Mouse (Mus musculus) stomach, embryonic 16.5 days (tissue): ENCODE results near the gene Mylk. TPM values are rescaled to one million over a fixed set of nuclear protein-coding genes. Genes with fewer than 3 reads are reported as not detected.
A peak's percentile ranks its signal among the peaks of the same experiment; 100 is the strongest.

Experiments
- ATAC-seq: fragments of 200-750 bp; cut with Nextera tagmentation; 2 replicates; pipeline ENCODE4 v1.8.0; 2017; ENCODE audit warnings: moderate number of reproducible peaks, moderate TSS enrichment; ENCODE audit not compliant: insufficient read depth, low FRiP score
- H3K27ac ChIP-seq: fragments of 300-500 bp; sonication (generic); 2 replicates; pipeline ENCODE4 v1.5.1; 2014; ENCODE audit warnings: low read length
- H3K27me3 ChIP-seq: fragments of 300-500 bp; sonication (generic); 2 replicates; pipeline ENCODE4 v1.6.1; 2014; ENCODE audit warnings: low read length, control low read depth, mixed read lengths; ENCODE audit not compliant: control insufficient read depth, insufficient read depth
- H3K36me3 ChIP-seq: fragments of 300-500 bp; sonication (generic); 2 replicates; pipeline ENCODE4 v1.6.1; 2014; ENCODE audit warnings: low read length; ENCODE audit not compliant: control insufficient read depth, insufficient read depth
- H3K4me1 ChIP-seq: fragments of 300-500 bp; sonication (generic); 2 replicates; pipeline ENCODE4 v1.6.1; 2014; ENCODE audit warnings: low read length, control low read depth, mixed read lengths; ENCODE audit not compliant: control insufficient read depth, insufficient read depth
- H3K4me2 ChIP-seq: fragments of 300-500 bp; sonication (generic); 2 replicates; pipeline ENCODE4 v1.6.1; 2014; ENCODE audit warnings: low read depth, low read length, mixed read lengths
- H3K4me3 ChIP-seq: fragments of 300-500 bp; sonication (generic); replicated peaks from 2 replicates; pipeline ENCODE4 v1.5.1; 2014; ENCODE audit warnings: mild to moderate bottlenecking, low read length
- H3K9ac ChIP-seq: fragments of 300-500 bp; sonication (generic); 2 replicates; pipeline ENCODE4 v1.6.1; 2014; ENCODE audit warnings: low read length
- H3K9me3 ChIP-seq: fragments of 300-500 bp; sonication (generic); replicated peaks from 2 replicates; pipeline ENCODE4 v1.6.1; 2016; ENCODE audit warnings: low read length, control low read depth; ENCODE audit not compliant: control insufficient read depth
- WGBS: fragments of 180-500 bp; shearing (Covaris S2); extraction: QIAGEN DNeasy Blood & Tissue Kit; methylation state at CpG from one replicate; pipeline ENCODE4 v1.1.7; 2014; 5-methylcytosine and 5-hydroxymethylcytosine counted together
- polyA plus RNA-seq: library from polyadenylated mRNA; unstranded; fragments of >200 nt; fragmentation: Nextera tagmentation; extraction: Ambion mirVana; gene quantifications from 2 replicates; pipeline ENCODE4 v1.2.1, GENCODE M21; 2015

Mylk gene
- polyA plus RNA-seq, 1 experiment from 2014 or later, result 371 TPM

DNA sequence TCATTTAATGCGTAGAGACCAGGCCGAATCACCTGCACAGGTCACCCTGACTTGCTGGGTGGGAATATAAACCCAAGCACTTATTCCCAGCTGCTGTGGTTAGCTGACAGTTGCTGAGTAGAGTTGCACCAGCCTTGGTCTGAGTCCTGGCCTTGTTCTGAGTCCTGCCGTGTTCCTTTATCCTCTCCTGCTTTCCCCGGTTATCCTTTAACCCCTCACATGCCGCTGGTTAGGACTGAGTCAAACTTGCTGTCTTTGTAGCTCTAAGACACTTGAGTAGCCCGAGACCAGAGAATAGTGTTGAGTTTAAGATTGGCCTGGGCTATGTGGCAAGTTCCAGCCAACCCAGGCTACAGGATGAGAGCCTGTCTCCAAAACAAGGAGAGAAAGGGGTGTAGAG lies 189.5 kb downstream of the Mylk start:
- Histone ChIP-seq H3K27me3 (no peaks in the 10 kb centered on the region), H3K4me1 (peaks cover 42% of the 10 kb centered on the region), H3K4me3 (no peak overlapping the region), H3K4me2 (no peak overlapping the region), H3K27ac (0 out of 2 replicates have a peak overlapping the region, but pooled peaks have one; percentile 8), H3K9me3 (no peaks in the 10 kb centered on the region), H3K36me3 (no peaks in the 10 kb centered on the region), H3K9ac (no peak overlapping the region; the same call in 1 of the 2 replicates)
- ATAC-seq, result no peak
- WGBS, result 55% methylated on average over 6 of the region's 6 CpGs

DNA sequence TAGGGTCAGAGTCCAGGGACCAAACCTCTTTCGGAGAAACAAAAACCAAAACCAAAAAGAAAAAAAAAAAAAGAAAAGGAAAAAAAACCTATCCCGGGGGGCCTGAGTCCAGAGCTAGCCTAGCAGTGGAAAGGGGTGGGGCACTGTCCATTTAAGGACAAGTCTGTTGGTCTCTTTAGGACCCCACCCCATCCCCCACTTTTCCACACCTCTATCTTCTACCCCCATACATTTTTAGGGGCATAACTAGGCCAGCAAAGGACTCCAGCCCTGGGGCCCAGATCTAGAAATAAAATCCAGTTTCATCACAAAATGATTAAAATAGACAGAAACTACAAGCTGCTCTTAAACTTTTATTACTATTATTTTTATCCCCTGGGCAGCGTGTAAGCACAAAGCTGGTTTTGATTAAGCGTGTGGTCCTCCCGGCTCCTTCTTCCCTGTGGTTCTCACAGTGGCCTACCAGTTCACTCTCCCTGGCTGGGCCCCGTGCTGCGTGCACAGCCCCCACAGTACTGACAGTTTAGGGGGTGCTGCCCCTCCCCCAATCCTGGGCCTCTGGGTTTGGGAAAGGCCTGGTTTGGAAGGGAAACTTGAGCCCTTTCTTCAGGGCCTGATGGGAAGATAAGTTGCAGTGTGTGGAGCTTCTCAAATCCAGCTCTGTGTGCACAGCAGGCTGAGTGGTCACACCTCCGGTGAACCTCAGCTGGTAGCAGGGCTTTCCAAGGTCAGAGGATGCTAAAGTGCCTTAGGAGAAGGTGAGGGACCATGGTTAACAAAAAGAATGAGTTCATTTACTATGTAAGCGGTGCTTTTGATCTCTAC lies 190.7 kb downstream of the Mylk start:
- Histone ChIP-seq H3K4me2 (no peak overlapping the region), H3K27ac (peak overlapping the region; percentile 68), H3K4me3 (no peak overlapping the region), H3K9me3 (no peaks in the 10 kb centered on the region), H3K36me3 (no peaks in the 10 kb centered on the region), H3K9ac (peak overlapping the region; percentile 26; the same call in 1 of the 2 replicates), H3K27me3 (no peaks in the 10 kb centered on the region), H3K4me1 (peaks cover 46% of the 10 kb centered on the region)
- 48% methylated on average over 9 of the region's 9 CpGs for WGBS
- no peak for ATAC-seq

DNA sequence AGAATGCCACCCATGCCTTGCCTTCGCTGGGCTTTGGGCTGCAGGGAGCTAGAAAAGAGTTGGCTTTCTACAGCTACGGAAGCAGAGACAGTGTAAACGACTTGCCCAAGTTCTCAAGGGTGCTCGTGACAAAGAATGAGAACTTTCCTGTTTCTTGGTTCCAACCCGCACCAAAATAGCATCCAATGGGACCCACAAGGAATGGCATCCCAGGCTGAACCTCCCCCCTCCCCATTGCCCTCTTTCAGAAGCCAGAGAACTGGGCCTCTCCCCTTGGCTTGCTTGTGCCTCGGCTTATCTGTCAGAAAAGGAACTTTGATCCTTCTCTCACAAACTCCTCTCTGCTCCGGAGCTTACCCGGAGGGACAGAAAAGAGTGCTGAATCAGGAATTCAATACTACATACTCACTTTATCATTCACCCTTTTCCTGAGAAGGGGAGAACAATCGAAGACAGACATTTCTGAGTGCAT lies 191.4 kb downstream of the Mylk start:
- Histone ChIP-seq H3K27ac (peak overlapping the region; percentile 68), H3K36me3 (no peaks in the 10 kb centered on the region), H3K9me3 (no peaks in the 10 kb centered on the region), H3K4me1 (peaks cover 47% of the 10 kb centered on the region), H3K27me3 (no peaks in the 10 kb centered on the region), H3K9ac (0 out of 2 replicates have a peak overlapping the region, but pooled peaks have one; percentile 26), H3K4me3 (no peak overlapping the region), H3K4me2 (no peak overlapping the region)
- WGBS, result 39% methylated on average over 9 of the region's 9 CpGs
- ATAC-seq, result no peak

DNA sequence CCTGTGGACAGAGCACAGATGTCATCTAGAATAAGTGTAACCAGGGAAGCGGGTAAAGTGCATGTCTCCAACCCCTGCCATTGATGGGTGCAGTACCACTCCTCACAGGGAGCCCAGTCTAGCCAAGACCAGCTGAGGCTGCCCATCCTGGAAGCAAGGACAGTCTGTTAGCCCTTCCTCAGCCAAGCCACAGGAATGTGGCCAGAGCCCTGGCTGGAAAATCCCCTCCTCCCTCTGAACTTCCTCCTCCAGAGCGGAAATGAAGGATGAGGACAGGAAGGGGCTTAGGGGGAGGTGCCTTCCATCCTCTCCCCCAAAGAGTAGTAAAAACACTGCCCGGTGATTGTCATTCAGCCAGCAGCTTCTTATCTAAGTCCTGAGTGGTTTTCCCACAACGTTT lies 192.6 kb downstream of the Mylk start:
- H3K9me3 ChIP-seq, result no peaks in the 10 kb centered on the region
- no peak overlapping the region for H3K9ac ChIP-seq
- ATAC-seq, result 0 out of 2 replicates have a peak, but pooled peaks have one; percentile 8
- peak overlapping the region; percentile 73 for H3K27ac ChIP-seq
- WGBS, result 38% methylated on average over 4 of the region's 4 CpGs
- no peak overlapping the region for H3K4me2 ChIP-seq
- no peak overlapping the region for H3K4me3 ChIP-seq
- H3K4me1 ChIP-seq, result peaks cover 47% of the 10 kb centered on the region
- no peaks in the 10 kb centered on the region for H3K36me3 ChIP-seq
- H3K27me3 ChIP-seq, result no peaks in the 10 kb centered on the region

DNA sequence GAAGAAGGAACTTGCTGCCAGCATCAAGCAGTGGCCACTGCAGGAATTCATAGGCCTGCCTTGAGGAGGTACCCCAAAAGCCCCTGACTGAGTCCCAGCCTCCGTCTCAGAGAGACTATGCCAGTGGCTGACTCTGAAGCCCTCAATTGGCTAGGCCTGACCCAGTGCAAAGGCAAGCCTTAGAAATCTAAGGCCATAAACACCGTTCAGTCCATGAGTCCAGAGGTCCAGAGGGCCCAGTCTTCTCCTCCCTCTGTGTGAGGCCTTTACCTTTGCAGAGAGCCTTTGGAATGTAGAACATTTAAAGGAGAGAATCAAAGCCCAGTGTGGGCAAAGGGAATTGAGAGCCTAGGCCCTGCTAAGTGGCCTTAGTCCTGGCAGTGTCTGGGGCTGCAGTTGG lies 193.2 kb downstream of the Mylk start:
- no peak overlapping the region for H3K4me2 ChIP-seq
- ATAC-seq, result no peak
- H3K9me3 ChIP-seq, result no peaks in the 10 kb centered on the region
- no peak overlapping the region for H3K4me3 ChIP-seq
- no peaks in the 10 kb centered on the region for H3K36me3 ChIP-seq
- H3K27me3 ChIP-seq, result no peaks in the 10 kb centered on the region
- peaks cover 42% of the 10 kb centered on the region for H3K4me1 ChIP-seq
- WGBS, result 81% methylated on average over 2 of the region's 2 CpGs
- peak overlapping the region; percentile 4; the same call in 1 of the 2 replicates for H3K9ac ChIP-seq
- H3K27ac ChIP-seq, result peak overlapping the region; percentile 73

DNA sequence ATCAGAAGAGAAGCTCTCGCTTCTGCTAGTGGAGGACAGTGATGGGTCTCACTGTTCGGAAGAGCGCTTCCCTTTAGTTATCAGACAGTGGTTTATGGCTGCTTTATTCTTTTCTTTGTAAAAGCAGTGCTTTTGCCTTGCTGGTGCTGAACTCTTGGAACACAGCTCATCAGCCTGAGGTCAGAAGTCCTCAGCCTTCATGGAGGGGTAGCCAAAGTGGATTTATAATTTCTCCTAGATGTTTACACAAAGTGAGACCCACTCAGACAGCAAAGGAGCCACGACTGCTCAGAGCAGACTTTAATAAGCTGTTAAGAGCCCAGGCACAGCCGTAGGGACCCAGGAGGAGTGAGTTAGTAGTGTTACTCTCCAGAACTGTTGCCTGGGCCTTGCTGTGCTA lies 194.9 kb downstream of the Mylk start:
- Histone ChIP-seq H3K36me3 (no peaks in the 10 kb centered on the region), H3K4me2 (no peak overlapping the region), H3K4me3 (no peak overlapping the region), H3K27me3 (no peaks in the 10 kb centered on the region), H3K9me3 (no peaks in the 10 kb centered on the region), H3K9ac (peak overlapping the region; percentile 27; the same call in 1 of the 2 replicates), H3K27ac (peak overlapping the region; percentile 57), H3K4me1 (peaks cover 31% of the 10 kb centered on the region)
- 58% methylated on average over 5 of the region's 5 CpGs for WGBS
- no peak for ATAC-seq

DNA sequence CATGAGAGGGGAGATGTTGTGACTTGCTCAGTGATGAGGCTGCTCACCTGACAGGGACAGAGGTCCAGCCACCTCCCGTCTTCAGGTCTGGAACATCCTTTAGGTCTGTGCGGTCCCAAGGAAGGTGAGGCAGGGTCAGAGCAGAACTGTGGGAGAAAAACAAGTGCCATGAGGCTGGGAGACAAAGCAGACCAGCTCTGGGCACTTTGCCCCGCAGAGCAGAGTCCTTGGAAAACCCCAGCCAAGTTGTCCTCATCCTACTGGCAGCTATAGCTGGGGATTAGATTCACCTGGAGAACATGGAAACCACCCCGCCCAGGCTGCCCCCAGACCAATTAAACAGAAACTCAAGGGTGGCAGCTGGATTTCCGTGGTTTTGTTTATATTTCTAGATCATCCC lies 195.4 kb downstream of the Mylk start:
- no peak overlapping the region for H3K4me2 ChIP-seq
- peak overlapping the region; percentile 57 for H3K27ac ChIP-seq
- H3K9me3 ChIP-seq, result no peaks in the 10 kb centered on the region
- no peak overlapping the region for H3K4me3 ChIP-seq
- peak overlapping the region; percentile 27; the same call in 1 of the 2 replicates for H3K9ac ChIP-seq
- peak; percentile 33; the same call in 1 of the 2 replicates for ATAC-seq
- H3K4me1 ChIP-seq, result peaks cover 31% of the 10 kb centered on the region
- H3K36me3 ChIP-seq, result no peaks in the 10 kb centered on the region
- 51% methylated on average over 5 of the region's 5 CpGs for WGBS
- H3K27me3 ChIP-seq, result no peaks in the 10 kb centered on the region

DNA sequence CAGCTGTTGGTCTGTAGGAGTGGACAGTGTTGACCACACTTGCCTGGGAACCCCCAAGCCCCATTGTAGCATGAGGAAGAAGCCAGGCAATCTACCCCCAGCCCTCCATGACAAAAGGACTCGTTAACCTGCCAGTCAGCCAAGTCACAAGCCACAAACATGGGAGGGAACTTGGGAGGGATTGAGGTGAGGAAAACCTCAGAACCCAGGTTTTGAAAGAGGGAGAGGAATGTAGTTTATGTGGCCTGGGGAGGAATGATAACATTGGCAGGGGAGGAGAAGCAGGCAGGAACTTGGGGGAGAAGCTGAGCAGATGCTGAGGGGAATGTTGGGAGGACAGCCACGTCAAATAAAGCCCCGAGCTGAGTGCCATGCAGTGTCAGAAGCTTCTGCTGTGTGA lies 196.9 kb downstream of the Mylk start:
- WGBS, result 33% methylated on average over 3 of the region's 3 CpGs
- ATAC-seq, result no peak
- H3K36me3 ChIP-seq, result no peaks in the 10 kb centered on the region

DNA sequence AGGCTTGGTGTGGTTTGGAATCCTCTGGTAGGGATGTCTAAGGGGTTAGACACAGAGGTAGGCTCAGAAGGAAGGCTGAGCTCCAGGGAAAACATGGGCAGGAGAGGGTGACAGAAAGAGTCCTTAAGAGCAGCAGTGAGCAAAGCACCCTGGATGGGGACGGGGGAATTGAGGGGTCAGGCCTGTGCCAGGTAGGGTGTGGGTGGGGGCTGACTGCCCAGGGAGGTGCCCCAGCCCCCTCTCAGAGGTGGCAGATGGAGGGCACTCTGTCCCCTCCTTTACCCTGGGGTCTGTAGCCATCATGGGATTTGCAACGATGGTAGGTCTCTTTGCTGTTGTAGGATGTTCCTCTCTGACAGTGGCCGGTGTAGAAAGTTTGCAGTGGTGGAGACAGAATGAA lies 201.3 kb downstream of the Mylk start:
- H3K9me3 ChIP-seq, result no peaks in the 10 kb centered on the region
- no peak for ATAC-seq
- no peaks in the 10 kb centered on the region for H3K27me3 ChIP-seq
- WGBS, result 90% methylated on average over 3 of the region's 3 CpGs
- no peaks in the 10 kb centered on the region for H3K36me3 ChIP-seq
- H3K4me3 ChIP-seq, result no peak overlapping the region
- H3K9ac ChIP-seq, result no peak overlapping the region
- H3K27ac ChIP-seq, result no peak overlapping the region
- H3K4me1 ChIP-seq, result no peaks in the 10 kb centered on the region
- no peak overlapping the region for H3K4me2 ChIP-seq

More for the DNA sequence above, 196.9 kb downstream of the Mylk start:
- H3K27me3 ChIP-seq, result no peaks in the 10 kb centered on the region
- no peak overlapping the region for H3K9ac ChIP-seq
- no peak overlapping the region for H3K27ac ChIP-seq
- no peak overlapping the region for H3K4me3 ChIP-seq
- no peak overlapping the region for H3K4me2 ChIP-seq
- no peaks in the 10 kb centered on the region for H3K9me3 ChIP-seq
- H3K4me1 ChIP-seq, result peaks cover 20% of the 10 kb centered on the region
